Mouse (Mus musculus) frontal cortex, postnatal 10 days (tissue): Measurements from ENCODE around the gene Ttll5.
A peak's percentile ranks its signal among the peaks of the same experiment; 100 is the strongest.

ENCODE experiments used
- DNase-seq, 2 experiments: peaks; one replicate each; pipeline ENCODE4 v3.0.0; 2022; ENCODE audit warnings: low spot score in 2 of 2, mixed read lengths in 1 of 2

The Ttll5 gene

DNA sequence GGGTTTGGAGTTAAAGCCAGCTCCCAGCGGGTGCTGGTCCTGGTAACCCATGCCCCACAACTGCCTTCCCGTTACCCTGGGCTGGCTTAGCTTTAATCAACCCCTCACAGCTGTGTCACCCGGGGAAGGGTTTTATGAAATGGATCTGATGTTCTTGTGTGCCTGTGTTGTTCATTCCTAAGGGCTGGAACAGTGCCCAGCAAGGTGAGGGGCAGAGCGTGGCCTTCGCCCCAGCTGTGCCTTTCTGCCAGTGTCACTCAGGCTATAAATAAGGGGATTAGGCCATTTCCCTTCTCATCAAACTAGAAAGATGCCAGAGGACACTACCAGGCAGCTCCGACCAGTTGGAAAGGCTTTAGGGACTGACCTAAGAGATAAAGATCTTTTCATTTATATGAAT, 225.4 kb downstream of the Ttll5 start:
- DNase-seq = no peak

DNA sequence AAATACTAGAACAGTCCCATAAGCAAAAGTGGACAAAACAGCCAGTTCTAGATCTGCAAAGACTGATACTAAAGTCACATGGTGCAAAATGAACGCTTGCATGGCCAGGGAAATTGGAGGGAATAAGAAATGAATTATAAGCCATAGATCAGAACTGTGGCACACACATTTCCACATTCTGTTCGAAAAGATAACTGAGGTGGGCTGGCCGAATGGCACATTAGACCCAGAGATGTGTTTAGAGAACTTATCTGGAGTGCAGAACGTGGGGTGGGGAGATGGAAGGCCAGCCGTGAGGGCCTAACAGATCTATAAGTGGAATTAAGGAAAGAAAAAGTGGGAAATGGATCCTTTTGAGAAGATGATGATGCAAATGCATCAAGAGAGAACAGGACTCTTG, 227.0 kb downstream of the Ttll5 start:
- DNase-seq = no peak

DNA sequence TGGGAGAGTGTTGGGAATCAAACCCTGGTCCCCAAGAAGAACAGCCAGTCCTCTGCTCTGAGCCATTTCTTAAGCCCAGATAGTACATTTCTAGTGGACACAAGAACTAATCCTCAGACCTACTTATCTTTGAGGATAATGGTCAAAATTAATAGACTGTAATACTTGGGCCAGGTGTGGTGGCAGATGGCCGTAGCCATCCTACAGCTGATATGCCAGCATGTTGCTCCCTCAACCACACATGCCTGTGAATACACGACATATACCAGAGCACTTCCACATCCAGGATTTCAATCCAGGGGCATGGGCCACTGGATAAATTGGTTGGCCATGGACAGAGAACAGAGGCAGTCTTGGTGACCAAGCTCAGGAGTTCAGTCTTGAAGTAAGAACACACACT, 230.8 kb downstream of the Ttll5 start:
- no peak for DNase-seq

DNA sequence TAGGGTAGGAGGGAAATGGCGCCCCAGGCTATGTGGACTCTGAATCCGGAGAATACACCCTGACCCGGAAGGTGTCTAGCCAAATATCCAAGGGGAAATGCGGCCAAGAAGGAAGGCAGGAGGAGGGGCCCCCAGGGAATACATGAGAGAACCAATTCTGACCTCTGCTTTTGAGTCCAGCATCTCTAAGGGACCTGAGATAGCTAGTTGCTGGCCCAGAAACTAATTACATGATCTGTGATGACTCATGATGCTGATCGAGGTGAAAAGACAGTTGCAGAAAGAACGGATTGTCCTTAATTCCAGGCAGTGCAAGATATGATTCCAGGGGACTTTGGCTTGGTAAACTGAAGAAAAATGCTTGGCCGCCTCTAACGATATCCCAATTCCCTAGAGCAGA, 232.5 kb downstream of the Ttll5 start:
- no peak for DNase-seq

DNA sequence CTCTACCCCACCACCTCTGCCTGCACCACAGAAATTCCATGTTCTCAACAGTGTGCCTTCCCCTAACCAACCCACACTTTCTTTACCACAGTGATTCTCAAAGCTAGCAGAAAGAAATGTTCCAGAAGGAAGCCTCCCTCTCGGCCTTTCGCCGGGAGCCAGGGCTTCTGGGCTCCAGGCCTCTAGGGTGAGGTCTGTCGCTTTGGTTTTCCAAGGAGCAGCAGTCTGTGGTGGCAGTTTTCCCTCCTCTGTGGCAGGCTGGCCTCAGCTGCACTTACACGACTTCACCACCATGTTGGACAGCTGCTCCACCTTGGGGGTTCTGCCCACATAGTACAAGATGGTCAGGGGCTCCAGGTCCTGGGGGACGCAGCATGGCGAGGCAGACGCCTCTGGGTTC, 233.1 kb downstream of the Ttll5 start:
- no peak for DNase-seq

DNA sequence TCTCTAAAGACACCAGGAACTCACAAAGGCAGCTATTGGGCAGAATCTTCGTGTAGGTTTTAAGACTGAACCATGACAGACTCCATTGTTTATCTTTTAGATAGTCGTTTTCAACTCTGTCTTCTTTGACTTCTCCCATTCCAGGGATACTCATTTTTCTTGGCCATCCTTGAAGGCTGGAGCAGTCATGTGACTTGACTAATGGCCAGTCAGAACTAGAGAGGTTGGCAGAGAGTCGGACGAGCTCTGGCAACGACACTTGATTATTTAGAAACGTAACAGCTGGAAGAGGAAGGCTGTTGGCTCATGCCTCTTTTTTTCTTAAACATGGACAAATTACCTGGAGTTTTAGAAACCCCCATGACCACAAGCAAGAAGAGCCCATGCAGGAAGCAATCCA, 234.9 kb downstream of the Ttll5 start:
- no peak for DNase-seq

DNA sequence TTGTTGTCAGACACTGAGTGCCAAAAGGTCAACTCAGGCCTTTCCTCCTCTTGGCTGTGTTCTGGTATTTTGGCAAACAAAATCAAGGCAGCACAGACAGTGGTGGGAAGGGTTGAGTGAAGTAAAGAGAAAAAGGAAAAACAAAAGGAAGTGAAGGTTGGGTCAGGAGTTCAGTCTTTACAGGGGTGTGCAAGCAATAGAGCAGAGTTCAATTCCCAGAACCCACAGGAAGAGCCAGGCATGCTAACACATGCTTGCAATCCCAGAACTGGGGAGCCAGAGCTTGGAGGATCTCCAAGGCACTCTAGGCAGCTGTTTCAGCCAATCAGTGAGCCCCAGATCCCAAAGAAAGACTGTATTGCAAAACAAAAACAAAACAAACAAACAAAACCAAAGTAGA, 240.3 kb downstream of the Ttll5 start:
- no peak for DNase-seq

DNA sequence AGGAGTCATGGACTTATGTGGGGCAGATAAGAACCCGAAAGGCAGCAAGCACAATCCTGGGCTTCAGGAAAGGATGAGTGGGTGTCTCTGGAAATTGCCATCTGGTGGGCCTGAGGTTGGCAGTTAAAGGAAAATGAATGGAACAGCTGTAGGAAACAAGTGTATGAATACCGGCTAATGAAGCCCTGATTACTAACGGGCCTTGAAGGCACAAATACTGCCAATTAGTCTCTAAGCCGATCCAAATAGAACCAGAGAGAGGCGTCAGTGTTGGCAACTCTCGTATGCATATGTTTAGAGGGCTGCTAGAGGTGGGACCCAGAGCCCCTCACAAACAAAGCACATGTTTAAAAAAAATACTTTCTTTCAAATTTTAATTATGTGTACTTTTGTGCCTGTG, 247.0 kb downstream of the Ttll5 start:
- DNase-seq = no peak

DNA sequence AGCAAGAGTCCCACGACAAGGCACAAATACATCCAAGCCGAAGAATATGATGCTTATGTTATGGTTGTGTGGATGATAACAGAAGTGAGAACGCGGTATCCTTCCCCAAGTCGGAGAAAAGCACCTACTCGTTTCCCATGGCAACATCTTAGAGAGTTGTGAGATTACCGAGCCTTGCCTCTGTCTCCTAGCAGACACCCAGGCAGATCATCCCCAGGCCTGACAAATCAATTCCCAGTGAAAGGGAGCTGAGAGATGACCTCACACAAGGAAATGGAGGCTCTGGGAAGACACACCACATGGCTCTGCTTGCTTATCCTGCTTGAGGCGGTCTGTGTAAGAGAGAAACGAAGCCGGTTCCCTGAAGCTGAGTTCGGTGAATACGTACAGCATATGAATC, 250.2 kb downstream of the Ttll5 start:
- no peak for DNase-seq

DNA sequence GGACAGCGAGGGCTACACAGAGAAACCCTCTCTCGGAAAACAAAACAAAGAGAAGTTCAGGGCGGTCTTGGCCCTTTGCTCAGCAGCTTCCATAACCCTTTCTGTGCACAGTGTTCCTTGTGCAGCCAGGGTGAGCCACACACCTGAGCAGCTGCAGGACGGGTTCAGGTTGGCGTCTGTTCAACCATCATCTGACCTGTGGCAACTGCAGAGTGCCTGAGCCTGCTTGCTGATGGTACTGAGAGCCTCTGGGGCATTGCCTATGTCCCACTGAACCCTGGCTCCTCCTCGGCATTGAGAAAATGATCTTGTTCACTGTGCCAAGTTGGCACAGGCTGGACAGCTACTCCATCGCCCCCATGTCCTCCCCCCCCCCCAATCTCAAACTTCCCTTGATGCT, 250.9 kb downstream of the Ttll5 start:
- no peak for DNase-seq

DNA sequence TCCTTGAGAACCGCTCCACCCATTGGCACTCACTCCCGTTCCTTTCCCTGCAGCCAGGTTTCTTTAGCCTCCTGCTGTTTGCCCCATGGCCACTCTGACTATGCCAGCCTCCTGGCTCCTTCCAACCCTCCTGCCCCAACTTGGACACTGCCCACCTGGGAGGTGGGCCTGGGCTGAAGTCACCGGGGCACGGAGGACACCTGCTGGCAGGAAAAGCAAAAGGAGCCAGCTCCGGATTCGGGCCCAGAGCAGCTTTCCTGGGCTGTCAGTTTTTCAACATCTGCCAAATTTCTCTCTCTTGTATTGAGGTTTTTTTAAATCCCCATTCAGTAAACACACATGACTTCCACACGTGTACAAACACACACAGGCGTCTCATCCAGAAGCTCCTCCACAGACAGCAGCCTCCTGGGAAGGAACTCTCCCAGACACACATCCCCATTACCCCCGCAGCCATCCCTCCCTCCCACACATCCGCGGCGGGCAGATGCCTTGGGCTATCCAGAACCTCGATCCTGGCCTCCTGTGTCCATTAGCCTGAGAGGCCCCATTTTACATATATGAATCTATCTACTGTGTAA, 252.0 kb downstream of the Ttll5 start:
- DNase-seq = no peak

DNA sequence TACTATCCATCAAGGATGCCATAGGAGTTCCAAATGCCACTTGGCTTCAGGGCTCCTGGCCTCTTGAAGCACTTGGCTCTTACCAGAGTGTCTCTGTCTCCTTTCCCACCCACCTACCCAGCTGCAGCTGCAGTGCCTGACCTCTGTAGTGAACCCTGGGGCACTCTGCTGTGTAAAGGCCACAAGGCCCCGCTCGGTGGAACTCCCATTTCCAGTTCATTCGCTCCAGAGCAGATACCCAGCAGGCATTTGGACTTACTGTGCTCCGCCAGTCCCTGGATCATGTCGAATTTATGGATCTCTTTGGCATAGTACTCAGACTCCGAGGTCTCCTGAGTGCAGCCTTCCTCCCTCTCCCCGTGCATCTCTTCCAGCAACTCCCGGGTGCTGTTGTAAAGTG, 252.9 kb downstream of the Ttll5 start:
- no peak for DNase-seq

DNA sequence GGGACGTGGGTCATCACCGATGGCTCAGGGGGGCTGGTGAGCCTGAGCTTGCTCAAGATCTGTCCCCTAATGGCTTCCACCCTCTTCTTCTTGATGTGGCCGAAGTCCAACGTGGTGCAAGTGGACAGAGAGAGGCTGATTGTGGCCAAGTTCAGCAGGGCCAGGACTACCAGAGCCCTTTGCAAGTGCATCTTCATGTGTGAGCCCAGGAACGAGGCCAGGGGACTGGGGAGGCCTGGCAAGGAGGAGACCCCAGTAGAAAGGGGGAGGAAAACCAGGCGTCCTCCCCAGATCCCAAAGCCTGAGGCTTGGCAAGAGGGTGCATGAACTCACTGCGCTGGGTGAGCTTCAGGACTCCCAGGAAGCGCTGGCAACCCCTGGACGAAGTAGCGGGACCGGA, 253.3 kb downstream of the Ttll5 start:
- no peak for DNase-seq

DNA sequence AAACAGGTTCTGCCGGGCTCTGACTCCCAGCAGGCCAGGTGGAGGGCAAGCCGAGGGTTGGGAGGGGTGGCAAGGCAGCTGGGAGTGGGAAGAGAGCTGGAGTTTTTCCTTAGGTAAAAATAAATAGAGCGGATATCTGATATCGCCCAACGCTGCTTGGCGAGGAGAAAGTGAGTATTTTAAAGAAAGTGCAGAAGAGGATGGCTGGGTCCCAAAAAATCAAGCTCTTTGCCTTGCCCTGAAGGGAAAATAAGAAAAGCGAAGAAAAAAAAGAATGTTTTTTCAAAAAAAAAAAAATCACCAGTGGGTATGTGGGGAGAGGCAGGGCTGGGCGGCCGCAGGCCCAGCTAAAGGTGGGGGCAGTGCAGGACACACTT, 253.7 kb downstream of the Ttll5 start:
- DNase-seq = no peak

DNA sequence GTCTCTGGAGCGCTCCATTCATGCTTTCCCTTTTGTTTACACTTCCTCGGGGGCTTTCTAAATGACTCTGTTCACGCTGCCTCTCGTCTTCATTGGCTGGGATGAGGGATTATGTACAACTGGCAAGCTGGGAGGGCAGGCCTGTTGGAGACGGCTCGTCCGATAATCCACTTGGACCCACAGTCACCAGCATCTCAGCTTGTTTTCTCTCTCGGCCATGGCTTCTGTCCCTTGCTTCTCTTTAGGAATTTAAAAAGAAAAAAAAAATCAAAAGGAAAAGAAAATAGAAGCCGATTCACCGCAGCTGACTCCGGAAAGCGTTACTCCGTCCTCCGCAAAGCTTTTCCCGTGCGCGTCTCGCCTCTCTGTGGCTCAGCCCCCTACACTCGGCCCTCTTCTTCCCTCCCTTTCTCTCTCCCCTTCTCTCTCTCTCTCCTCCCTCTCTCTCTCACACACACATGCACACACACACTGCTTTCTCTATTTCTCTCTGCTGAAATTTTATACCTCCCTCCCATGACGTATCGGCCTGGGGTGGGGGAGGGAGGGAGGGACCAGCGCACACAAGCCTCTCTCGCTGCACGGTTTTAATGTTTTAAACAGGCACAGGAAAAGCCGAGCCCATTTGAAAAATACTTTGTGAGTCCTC, 254.2 kb downstream of the Ttll5 start, which contains the start of gene Tgfb3:
TSS of gene Tgfb3 (minus strand) at position 489 of the 649 bp plus-strand sequence.
- DNase-seq = no peak

DNA sequence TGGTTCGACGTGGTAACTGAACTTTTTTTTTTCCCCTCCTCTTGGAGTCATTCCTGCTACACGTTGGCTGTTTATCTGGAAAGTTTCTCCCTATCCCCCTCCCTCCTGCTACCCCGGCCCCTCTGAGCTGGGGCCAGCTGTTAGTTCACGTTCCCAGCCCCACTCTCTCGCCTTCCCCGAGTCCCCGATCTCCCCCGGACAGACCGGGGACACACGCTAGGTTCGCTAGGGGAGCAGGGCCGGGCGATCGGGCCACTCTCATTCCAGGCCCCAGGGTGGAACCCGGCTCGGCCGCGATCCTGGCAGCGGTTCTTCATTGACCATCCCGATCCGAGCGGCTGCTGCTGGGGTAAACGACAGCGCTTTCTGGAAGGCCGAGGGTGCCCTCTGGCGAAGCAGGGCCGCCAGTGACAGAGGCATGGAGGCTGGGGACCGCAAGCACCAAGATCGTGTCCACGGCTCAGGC, 254.8 kb downstream of the Ttll5 start:
- DNase-seq = peak; percentile 77 to 90

DNA sequence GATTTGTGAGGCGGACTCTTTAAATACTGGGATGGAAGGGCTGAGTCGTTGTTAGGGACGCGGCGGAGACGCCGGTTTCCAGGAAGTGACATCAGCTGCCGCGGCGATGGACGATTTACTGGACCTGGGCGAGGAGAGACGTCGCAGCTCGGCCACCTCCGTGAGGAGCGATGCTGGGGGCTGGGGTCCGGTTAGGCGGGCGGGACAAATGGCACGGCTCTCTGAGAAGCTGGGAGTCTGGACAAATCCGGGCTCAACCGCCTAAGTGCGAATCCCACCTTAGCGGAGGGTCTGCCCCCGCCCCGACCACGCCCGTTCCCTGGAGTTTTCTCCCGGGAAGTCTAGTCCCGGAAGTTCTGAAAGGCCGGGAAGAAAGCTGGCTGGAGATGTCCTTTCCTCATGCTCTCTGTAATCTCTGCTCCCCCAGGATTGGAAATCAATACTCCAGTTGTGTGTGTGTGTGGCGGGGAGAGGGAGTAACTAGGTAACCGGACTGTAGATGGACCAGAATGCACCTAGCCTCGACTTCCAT, 258.1 kb downstream of the Ttll5 start, which contains the start of gene Ift43:
TSS of gene Ift43 (plus strand) at position 61 of the 532 bp plus-strand sequence.
- DNase-seq = peak in 1 of 2 experiments; percentile 80

DNA sequence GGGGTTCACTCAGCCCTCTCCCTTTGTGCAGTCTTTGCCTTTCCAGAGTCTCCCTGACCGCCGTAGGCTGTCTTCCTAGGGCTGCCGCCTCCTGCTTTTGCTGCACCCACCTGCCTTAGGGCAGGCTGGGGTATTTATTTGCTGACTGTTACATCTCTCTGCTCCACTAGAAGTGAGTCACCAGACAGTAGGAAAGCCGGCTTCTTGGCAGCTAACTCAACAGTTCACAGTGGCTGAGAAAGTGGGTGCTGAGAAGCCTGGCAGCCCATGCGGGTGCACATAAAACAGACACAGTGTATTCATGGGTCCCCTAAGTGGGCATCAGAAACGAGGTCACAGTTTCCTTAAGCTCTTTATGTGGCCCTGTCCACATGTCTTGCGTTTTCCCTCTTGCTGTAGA, 261.4 kb downstream of the Ttll5 start:
- no peak for DNase-seq

DNA sequence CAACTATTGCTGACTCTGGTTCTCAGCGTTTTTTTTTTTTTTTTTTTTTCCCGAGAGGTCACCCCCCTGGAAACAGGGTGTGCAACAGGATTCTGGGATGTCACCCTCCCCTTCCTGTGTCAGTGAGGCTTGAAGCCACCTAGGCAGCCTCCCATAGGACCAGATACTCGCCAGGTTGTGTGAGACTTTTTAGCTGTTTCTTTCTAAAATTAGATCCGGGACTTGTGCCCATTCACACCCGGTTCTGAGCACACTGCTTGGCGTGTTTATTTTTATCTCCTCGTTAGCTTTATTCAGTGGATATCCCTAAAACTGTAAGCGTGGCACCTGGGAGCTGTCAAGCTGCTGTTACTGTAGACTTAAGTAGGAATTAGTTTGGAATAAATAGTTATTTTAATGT, 262.1 kb downstream of the Ttll5 start:
- no peak for DNase-seq

DNA sequence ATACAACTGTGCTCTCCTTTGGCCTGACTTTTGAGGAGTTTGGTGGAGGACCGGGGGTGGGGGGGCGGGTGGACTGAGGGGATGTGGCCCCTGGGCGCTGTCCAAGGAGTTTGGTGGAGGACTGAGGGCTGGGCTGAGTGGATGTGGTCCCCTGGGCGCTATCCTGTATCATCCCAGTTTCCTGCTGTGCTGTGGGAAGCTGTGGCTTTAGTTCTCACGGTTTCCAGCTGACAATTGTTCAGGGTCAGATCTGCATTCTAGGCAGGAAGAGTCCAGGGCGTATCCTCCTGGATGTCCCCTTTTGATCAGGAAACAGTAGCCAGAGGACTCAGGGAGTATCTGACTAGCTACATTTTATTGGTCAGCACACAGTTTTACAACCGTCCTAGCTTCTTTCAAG, 263.6 kb downstream of the Ttll5 start:
- DNase-seq = no peak

DNA sequence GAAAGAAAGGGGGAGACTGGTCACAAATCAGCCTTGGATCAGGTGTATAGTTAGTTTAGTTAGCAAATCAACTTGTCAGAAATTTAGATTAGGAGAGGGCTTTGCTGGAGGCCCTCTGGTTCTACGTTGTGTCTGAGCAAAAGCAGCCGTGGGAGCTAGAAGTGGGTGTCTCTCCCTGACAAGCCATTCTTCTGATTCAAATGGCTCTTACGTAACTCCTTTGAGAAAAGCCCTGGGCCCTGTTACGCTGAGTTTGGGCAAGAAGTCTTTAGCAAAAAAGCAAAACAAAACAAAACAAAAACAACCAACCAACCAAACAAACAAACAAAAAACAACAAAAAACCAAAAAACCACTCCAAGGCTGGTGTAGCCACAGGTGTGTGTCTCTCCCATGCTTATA, 266.3 kb downstream of the Ttll5 start:
- no peak for DNase-seq

DNA sequence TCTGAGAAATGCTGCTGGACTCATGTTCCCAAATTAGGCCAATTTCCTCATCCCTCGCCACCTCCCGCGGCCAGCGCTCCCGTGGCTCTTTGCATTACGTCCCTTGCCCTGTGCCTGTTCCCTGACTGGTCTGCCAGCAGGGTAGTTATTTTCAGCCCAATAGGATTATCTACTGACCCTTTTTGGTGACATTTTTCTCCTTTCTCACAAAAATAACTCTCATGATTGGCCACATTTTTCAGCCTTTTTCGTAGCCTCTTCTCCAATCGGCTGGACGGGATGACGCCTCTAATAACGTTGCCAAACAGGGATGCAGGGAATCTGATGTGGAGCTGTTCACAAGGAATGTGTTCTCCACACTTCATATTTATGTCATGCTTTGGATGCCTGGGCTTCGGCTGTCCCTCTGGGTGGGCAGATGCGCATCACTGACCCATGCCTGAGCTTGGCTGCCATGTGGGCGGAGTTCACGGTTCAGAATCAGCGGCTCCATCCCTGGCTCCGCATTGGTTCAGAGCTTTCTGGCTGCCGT, 267.2 kb downstream of the Ttll5 start:
- DNase-seq = no peak

DNA sequence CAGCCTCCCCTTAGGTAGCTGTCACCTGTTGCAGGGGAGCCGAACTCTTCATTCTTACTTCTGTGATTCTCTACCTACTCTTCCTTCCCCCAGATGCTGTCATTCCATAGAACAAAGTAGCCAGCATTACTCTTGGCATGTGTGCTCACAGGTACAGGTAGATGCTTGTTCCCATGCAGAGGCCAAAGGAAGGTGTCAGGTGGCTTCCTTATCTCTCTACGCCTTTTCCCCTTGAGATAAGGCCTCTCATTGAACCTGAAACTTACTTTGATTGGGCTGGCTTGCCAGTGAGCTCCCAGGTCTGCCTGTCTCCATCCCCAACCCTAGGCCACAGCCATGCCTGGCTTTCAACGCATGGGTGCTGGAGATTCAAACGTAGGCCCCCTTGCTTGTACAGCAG, 269.6 kb downstream of the Ttll5 start:
- DNase-seq = no peak
